Mouse (Mus musculus) embryo, embryonic 9.5 days (tissue): ENCODE results near the gene Lars2.

ENCODE experiments used
- DNase-seq: peaks from one replicate; pipeline ENCODE4 v3.0.0-alpha.2; 2017; ENCODE audit errors: extremely low spot score

The Lars2 gene

GRCm38 (mm10) chr9:123506270-123507146 is 139.8 kb downstream of the Lars2 start:
- no peak for DNase-seq

GRCm38 (mm10) chr9:123507380-123507779 is 140.7 kb downstream of the Lars2 start:
- no peak for DNase-seq

- no peak for DNase-seq
Observed at GRCm38 (mm10) chr9:123508986-123509385, 142.3 kb downstream of the Lars2 start.

- DNase-seq, result no peak
Observed at GRCm38 (mm10) chr9:123509638-123510604, 143.2 kb downstream of the Lars2 start.

GRCm38 (mm10) chr9:123510926-123511325 is 144.2 kb downstream of the Lars2 start:
- no peak for DNase-seq
